Mouse (Mus musculus): ENCODE data around the gene Lhx2.

Lhx2 gene

DNA sequence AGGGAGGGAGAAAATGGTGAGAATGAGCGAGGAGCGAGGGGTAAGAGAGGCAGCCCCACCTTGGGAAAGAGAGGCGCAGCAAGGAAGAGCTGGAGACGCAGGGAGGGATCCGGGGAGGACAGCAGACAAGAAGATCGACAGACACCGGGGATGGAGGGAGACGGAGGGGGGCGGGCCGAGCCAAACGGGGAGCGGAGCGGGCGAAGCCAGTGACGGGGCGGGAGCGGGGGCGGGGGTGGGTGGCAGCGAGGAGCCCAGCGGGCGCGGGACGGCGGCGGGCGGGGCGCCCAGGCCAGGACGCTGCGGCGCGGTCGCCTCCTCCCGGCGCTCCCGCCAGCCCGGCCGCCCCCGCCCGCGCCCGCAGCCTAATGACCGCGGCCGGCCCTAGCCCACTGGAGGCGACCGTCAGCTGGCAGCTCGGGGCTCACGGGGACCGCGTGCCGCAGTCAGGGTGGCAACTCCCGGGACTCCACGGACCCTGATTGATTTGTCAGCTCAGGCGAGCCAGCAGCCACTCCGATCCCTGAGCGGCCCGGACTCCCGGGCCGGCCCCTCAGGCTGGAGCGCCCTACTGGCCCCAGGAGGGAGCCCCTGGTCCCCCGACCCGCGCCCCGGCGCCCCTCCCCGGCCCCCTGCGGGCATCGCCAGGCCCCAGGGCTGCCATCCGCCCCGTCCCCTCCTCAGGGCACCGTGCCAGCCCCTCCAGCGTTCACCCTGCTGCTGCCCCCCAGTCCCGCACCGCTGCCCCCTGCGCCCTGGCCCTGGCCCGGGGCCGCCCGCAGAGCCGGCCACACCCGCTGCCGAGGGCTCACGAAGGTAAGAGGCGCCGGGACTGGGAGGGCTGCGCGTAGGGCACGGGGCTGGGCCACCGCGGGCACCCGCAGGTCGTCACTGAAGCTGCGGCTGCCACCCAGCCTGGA is at the start of gene Lhx2:
Gene Lhx2, plus strand, starts transcription at position 292 of the 920 bp plus-strand sequence.
- DNase-seq (ENCODE audit: low spot score in 2 of 2), result no peak

DNA sequence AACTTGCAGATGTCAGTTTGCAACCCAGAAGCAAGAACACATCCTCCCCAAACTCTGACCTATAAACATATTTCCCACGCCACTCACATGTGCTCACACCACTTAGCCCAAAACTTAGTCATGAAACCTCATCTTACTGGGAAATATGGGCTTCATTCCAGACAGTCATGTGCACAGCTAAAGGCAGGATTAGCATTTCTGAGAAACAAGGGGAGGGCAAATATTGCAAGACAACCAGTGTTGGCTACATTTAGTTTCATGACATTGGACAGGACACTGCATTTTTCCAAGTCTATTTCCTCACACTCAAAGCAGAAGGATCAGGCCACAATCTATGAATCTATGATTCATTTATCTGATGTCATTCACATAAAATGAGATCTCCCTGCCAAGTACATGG is 47.6 kb upstream of the Lhx2 start:
- no peak for DNase-seq (ENCODE audit: low spot score in 2 of 2)

DNA sequence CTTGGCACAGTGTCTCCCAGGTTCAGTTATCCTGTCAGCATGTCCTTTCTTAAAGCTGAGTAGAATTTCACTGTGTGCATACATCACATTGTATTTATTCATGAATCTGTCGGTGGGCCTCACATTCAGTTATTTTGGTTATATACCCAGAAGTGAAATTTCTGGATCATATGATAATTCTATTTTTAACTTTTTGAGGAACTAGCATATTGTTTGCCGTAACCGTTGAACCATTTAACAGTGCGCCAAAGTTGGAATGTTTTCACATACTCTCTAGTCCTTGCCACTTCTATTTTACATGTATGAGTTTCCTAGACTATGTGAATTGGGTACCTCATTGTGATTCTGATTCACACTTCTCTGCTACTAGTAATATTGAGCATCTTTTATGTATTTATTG is 43.1 kb upstream of the Lhx2 start:
- DNase-seq (ENCODE audit: low spot score in 2 of 2), result no peak

DNA sequence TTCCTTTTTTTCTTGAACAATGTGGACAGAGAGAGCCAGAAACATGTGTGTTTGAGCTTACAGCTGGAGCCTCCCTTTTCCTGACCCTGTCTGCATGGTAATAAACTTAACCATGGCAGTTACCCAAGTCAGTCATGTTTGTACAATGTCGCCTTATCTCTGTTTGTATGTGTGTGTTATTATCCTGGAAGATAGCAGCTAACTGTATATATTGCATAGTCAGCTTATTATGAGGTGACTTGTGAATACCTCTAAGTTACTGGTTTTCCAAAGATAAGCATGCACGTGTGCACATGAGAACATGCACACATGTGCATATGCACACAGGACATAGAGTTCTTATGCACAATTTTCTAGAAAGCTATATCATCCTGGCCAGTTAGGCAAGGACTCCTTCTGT is 38.1 kb upstream of the Lhx2 start:
- no peak for DNase-seq (ENCODE audit: low spot score in 2 of 2)

DNA sequence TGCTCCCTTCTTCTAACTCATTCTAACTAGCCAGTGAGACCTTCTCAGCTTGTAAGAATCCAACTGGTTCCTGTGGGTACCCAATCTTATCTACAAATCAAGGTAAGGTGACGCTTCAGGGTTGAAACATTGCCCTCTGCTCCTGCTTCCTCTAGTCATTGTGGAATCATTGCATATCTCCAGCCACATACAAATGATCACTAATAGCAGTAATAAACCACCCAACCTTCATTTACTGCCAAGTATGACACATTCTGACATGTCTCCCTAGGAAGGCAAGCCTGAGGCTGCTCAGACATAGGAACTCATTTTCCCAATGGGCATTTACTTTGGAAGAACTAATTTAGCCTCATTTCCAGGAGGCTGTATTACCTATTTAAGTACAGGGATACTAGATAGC is 33.9 kb upstream of the Lhx2 start:
- no peak for DNase-seq (ENCODE audit: low spot score in 2 of 2)

DNA sequence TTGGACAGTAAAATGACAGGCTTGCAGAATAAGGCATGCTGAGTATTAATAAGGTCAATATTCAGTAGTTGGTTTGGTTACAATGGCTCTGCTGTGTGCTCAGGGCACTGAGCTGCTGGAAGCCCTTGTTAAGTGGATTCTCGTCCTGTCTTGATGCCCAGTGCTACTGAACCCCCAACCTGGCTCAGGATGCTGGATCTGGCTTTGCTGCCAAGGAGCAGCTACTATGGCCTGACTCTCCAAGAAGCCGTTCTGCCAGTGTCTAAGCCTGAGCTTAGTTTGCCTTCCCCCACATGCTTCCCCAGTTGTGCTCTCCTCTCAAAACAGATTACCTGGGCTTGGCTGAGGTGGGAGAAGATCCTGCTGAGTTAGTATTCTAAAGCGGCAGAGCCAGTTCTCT is 26.2 kb upstream of the Lhx2 start:
- DNase-seq (ENCODE audit: low spot score in 2 of 2), result no peak

DNA sequence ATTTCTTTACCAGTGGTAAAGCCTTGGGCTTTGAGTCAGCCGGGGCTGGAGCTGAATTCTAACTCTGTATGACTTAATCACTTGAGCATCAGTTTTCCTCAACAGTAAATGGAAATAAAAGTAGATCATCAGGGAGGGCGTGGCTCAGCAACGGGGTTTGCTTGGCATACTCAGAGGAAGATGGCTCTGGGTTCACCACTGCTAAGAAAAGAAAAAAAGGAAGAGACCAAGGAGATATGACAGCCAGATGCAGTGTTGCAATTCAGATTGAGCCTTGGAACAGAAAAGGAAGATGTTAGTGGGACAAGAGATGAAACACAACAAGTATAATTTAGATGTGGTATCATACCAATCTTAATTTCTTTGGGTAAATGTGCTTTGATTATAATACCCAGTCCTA is 25.7 kb upstream of the Lhx2 start:
- no peak for DNase-seq (ENCODE audit: low spot score in 2 of 2)

DNA sequence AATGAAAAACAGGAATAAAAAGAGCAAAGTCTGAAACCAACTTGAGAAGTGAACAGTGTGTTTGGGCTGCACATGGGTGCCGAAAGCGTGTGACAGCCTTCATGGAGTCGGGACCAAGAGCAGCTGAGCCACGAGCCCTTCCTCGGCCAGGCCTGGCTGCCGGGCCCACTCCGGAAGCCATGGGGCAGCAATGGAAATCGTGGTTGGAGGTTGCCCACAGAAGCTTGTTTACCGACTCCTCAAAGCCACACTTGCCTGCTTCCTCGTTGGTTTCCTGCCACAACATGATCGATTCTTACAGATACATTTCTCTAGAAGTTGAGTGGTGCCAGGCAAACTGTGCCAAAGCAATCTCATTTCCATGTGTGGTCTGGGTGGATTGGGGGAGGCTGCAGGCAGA is 20.0 kb upstream of the Lhx2 start:
- DNase-seq (ENCODE audit: low spot score in 2 of 2), result no peak

DNA sequence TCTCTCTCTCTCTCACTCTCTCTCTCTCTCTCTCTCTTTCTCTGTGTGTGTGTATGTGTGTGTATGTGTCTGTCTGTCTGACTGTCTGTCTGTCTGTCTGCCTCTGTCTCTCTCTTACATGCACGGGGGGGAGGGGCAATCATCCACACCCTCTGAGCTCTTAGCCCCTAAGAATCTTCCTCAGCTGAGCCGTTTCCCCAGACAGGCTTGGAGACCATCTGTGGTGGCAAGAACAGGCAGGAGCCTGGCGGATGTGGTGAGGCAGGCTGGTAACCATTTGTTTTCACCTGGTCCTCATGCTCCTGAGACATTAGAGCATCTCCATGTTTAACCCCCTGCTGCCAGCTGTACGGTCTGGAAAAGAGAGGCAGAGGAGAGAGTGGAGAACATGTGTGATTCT is 18.2 kb upstream of the Lhx2 start:
- DNase-seq (ENCODE audit: low spot score in 2 of 2), result no peak

DNA sequence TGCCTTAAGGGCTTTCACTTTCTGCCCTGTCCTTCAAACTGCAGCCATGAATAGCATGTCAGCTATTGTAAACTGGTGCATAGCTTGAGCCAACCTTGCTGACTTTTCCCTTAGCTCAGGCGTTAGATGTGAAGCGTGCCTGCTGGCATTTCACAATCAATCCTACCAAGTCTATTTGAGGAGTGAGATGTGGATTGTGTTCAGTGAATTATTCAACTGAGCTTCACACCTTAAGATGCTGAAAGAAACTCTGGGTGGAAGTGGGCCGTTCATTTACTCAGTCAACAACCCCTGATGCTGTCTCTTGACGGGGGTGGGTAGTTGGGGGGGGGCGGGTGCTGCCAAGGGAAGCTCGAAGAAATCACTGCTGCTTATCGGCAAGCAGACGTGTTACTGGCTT is 15.7 kb upstream of the Lhx2 start:
- no peak for DNase-seq (ENCODE audit: low spot score in 2 of 2)

DNA sequence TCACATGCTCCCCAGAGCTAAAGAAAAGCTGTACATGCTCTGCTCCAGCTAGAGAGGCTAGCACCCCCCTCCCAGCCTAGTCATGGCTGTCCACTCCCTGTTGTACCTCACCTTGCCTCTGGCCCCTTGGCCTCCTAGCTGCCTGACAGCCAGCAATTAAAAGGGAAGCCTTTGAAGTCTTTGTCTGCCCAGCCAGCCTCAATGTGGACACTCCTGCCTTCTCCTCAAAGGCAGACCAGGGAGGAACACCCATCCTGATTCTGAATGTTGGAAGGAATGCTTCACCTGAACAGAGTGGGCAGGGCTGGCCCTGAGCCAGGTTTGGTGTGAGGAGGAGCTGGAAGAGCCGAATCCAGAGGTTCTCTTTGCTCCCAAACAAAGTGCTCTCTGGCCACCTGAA is 12.4 kb upstream of the Lhx2 start:
- no peak for DNase-seq (ENCODE audit: low spot score in 2 of 2)

DNA sequence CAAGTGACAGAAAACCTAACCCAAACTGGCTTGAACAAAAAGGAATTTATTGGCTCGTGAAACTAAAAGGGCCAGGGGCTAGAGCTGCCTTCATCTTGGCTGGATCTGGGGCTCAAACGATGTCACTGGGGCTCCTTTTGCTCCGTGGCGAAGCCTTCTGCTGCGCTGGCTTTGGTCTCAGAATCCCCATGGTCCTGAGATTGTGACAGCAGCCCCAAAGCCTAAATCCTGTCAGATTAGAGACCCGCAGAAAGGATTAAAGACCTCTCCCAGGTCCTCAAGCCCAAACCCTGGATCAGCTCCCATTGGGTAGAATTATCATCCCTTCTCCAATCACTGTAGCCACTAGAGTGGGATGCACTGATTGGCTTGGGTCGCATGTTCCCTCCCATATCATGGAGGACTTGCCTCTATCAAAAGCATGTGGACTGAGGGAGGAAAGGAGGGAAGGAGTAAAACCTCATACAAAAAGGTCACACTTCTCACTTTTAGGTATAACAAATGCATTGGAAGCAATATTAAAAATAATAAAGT is 5.4 kb upstream of the Lhx2 start:
- DNase-seq (ENCODE audit: low spot score in 2 of 2), result no peak

DNA sequence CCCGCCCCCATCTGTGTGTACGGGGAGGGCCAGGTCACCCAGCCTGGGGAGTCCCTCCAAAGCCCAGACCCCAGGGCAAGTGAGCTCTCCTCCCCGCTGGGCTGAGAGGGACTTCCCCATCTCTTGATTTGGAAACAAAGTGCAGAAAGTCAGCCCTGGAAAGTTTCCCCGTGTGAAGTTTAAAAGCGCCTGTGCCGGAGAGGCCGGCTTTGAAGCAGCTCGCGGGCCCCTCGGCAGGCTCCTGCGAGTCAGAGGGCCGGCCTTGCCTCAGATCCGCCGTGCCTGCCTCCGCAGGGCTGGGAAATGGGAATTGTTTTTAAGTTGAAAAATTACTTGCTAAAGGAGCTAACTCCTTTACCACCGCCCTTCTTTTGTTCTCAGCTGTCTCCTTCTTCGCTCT is 2.5 kb upstream of the Lhx2 start:
- no peak for DNase-seq (ENCODE audit: low spot score in 2 of 2)

DNA sequence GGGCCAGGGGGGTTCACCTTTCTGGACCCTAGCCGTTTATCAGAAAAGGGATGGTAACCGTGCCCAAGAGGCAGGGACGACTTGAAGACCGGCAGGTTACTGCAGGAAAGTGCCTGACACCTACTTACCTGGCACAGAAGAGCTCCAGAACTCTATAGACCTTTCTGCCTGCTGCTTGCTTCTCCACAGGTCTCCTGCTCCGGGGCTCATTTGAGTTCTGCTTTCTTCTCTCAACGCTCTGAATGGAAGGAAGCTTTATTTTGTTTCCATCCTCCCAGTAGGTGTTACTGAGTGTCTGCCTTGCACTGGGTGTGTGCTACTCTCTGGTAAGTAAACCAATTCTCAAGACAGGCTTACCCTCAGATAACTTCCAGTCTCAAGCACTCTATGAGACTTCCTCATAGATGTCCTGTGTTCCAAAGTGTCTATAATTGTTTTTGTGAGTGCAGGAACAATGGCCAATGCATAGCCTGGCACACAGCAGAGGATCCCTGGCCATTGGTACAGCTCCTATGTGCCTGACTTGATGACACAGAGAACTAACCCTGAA is 1.9 kb upstream of the Lhx2 start:
- DNase-seq (ENCODE audit: low spot score in 2 of 2), result no peak

DNA sequence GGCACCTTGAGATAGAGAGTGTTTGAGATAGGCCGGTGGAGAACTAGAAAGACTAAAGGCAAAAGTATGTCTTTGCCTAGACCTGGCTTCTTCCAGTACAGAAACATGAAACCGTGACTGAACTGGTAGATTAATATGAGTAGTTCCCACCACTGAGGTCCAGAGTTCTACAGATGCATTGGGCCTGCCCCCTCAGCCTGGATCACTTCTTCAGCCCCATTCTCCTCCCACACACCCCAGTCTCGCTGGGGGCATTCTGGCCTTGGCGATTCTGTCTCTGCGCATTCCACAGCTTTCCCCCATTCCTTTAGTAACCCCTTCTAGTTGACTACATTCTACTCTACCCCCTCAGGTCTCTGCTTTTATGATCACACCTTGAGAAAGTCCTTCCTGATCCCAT is 1.4 kb upstream of the Lhx2 start:
- no peak for DNase-seq (ENCODE audit: low spot score in 2 of 2)

DNA sequence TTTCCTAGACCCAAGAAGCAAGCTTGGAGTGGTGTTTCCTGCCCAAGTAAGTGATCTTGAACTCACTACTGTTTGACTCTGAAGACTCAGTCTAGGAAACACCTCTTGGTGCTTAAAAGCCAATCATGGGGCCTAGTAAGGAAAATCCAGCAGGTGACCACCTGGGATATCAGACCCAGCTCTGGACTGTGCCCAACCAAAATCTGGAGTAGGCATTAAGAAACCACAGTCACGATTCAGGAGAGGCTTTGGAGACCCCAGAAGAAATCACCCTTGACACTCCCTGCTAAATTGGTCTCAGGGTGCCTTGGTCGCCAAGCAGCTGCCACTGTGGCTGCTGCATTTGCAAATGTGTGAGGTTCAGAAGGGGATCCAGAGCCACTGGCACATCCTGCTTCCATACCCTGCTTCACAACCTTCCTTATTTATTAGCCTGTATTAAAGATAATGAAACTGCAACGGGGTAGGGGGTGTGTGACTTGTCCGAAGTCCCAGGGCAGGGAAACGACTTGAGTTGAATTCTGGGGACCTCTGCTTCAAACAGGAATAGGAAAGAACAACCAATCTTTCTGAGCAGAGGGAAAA is 641 bp upstream of the Lhx2 start:
- DNase-seq (ENCODE audit: low spot score in 2 of 2), result no peak

DNA sequence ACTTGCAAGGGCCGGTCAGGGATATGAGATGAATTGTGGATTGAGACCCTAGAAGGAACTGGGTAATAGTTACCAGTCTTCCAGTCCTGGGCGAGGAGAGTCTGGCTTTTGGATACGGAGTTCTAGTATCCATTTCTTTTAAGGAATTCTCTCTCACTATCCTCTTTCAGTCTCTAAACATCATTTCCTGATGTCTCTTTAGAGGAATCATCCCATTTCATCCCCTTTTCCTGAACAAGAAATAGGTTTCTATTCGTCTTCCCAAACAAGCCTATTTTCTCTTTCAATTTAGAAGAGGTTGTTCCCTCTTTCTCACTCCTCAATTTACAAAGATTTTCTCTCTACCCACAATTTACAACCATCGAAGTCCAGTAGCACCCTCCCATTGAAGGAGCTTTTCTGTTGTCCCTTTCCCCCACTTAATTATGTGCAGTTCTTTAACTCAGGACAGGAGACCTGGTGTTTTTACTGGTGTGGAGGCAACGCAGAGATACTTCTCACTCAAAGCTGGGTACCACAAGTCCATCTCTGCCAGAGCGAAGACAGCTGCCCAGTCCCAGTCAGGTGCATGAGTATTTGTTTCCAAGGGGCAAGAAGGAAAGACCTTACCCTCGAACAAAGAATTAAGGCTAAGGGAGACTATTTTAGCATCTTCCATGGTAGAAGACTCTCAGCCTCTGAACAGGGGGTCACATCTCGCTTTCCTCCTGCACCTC is 987 bp downstream of the Lhx2 start:
- no peak for DNase-seq (ENCODE audit: low spot score in 2 of 2)

DNA sequence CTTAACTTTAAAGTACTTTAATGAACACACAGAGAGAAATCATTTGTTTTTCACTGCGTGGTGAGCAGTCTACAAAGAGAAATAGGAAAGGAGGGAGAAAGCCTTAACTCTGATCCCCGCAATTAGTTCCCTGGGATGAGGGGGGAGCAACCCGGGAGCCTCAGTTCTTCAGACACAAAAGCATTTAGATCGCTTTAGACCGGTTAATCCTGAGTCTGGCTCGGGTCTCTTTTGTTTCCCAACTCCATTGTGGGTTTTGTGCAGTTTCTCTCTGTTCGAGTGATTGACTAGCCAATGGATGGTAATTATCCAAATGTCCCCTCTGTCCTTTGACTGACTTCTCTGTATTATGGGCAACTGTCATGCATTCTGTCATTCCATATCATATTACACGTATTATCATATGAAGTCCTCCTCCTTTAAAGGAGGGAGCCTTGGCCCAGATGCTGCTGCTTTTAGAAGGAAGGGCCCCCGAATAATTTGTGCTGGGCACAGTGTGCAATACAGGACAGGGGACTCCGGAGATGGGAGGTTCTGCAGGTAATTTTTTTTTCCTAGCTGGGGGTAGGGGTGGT is 1.6 kb downstream of the Lhx2 start:
- no peak for DNase-seq (ENCODE audit: low spot score in 2 of 2)

DNA sequence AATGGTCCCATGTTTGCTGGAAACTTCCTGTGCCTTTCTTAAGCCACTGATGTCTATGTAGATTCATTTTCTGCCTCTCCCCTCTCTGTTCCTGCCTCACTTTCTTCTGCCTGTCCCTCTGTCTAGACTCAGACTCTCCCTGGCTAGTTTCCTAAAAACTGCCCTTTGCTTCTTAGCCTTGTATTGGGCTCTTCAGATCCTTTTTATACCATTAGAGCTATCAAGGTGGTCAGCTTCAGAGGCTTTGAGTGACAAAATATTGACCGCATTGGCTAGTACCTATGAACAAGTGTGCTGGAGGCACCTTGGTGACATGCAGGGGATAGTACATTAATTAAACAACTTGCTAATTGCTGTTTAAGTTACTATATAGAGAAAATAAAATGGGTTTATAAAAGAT is 4.5 kb downstream of the Lhx2 start:
- DNase-seq (ENCODE audit: low spot score in 2 of 2), result no peak

DNA sequence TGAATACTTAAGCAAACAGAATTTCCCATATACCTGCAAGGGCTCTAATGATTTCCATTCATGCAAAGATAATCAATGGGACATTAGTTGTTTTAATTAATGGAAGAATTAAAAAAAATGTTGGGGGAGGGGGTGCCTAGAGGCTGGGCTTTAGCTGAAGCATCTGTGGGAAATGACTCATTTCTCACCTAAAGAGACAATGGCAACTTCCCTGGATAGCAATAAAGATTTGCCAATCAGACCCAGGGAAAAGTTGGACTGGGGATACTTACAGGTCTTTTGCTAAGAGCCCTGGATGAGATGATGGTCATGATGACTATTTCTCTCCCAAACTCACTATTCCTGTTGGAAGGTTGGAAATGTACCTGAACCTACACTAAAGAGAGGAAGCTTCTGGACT is 5.6 kb downstream of the Lhx2 start:
- DNase-seq (ENCODE audit: low spot score in 2 of 2), result no peak

DNA sequence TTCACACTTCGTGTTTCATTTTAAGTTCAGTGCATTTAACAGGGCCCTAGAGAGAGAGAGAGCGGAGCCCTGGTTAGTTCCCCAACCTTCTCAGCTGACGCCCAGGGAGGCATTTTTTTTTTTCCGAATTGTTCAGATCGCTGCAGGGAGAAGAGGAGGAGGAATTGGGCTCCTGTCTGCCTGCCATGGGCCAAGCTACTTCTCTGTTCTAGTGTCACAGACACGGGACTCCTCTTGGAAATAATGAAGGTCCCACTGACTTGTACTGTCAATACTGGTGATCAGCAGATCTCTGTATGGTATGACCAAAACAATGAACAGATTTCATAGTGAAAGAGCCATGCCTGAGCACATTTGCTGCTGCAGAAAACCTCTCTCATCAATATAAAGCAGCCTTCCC is 7.3 kb downstream of the Lhx2 start:
- DNase-seq (ENCODE audit: low spot score in 2 of 2), result no peak
